Mouse (Mus musculus) erythroblast, adult 5-6 weeks (primary cell): ENCODE results near the gene Golgb1. TPM values are rescaled to one million over a fixed set of nuclear protein-coding genes. Genes with fewer than 3 reads are reported as not detected.

Experiments
- ATAC-seq: replicated peaks from 2 replicates; pipeline ENCODE4 v1.8.0; 2016; ENCODE audit warnings: moderate number of reproducible peaks, mild to moderate bottlenecking, moderate TSS enrichment, inconsistent platforms; ENCODE audit not compliant: poor library complexity, low FRiP score, severe bottlenecking
- total RNA-seq, 2 experiments: library from RNA; stranded (forward) in 1 of 2; stranded (reverse) in 1 of 2; fragments of 150-400 nt in 1 of 2; fragments of 200-764, 138-1000 nt in 1 of 2; gene quantifications; 2 replicates each; pipeline versions ENCODE4 v1.2.3 to v1.2.4; 2015 to 2017; ENCODE audit warnings: low replicate concordance in 2 of 2

Gene Golgb1
- total RNA-seq, 2 experiments from 2014 or later = 30.0 to 36.8 TPM

- ATAC-seq = no peak
Observed at GRCm38 (mm10) chr16:36912311-36912710, 37.4 kb downstream of the Golgb1 start.

GRCm38 (mm10) chr16:36914195-36914594 is 39.3 kb downstream of the Golgb1 start:
- ATAC-seq = no peak

GRCm38 (mm10) chr16:36918505-36918904 is 43.6 kb downstream of the Golgb1 start:
- ATAC-seq = no peak

GRCm38 (mm10) chr16:36920410-36920809 is 45.5 kb downstream of the Golgb1 start:
- no peak for ATAC-seq

- ATAC-seq = no peak
Observed at GRCm38 (mm10) chr16:36921067-36921613, 46.2 kb downstream of the Golgb1 start.

- ATAC-seq = no peak
Observed at GRCm38 (mm10) chr16:36921980-36922379, 47.0 kb downstream of the Golgb1 start.

- ATAC-seq = no peak
Observed at GRCm38 (mm10) chr16:36924312-36924711, 49.4 kb downstream of the Golgb1 start.

GRCm38 (mm10) chr16:36925351-36925750 is 50.4 kb downstream of the Golgb1 start:
- ATAC-seq = no peak

- no peak for ATAC-seq
Observed at GRCm38 (mm10) chr16:36925797-36926196, 50.9 kb downstream of the Golgb1 start.

GRCm38 (mm10) chr16:36926514-36927447 is 51.8 kb downstream of the Golgb1 start:
- ATAC-seq = no peak

GRCm38 (mm10) chr16:36927495-36928105 is 52.7 kb downstream of the Golgb1 start:
- no peak for ATAC-seq

GRCm38 (mm10) chr16:36928106-36928500 is 53.2 kb downstream of the Golgb1 start:
- no peak for ATAC-seq

GRCm38 (mm10) chr16:36929216-36929615 is 54.3 kb downstream of the Golgb1 start:
- no peak for ATAC-seq

- ATAC-seq = no peak
Observed at GRCm38 (mm10) chr16:36930231-36931136, 55.5 kb downstream of the Golgb1 start.

- no peak for ATAC-seq
Observed at GRCm38 (mm10) chr16:36931381-36931780, 56.4 kb downstream of the Golgb1 start.

- ATAC-seq = no peak
Observed at GRCm38 (mm10) chr16:36931976-36932375, 57.0 kb downstream of the Golgb1 start.

GRCm38 (mm10) chr16:36932546-36932945 is 57.6 kb downstream of the Golgb1 start:
- no peak for ATAC-seq

GRCm38 (mm10) chr16:36934131-36934840 is 59.3 kb downstream of the Golgb1 start:
- no peak for ATAC-seq
